Mouse (Mus musculus) liver, embryonic 13.5 days (tissue): ENCODE results near the gene Kctd10. TPM values are rescaled to one million over a fixed set of nuclear protein-coding genes. Genes with fewer than 3 reads are reported as not detected.

Source experiments
- ATAC-seq: fragments of 200-750 bp; cut with Nextera tagmentation; 2 replicates; pipeline ENCODE4 v1.8.0; 2017; ENCODE audit warnings: low read depth, mild to moderate bottlenecking, moderate number of reproducible peaks, moderate library complexity
- DNase-seq: peaks from one replicate; pipeline ENCODE4 v3.0.0; 2022
- H3K27ac ChIP-seq: fragments of 300-500 bp; sonication (generic); 2 replicates; pipeline ENCODE4 v1.5.1; 2015; ENCODE audit warnings: moderate library complexity, mild to moderate bottlenecking, inconsistent platforms
- H3K27me3 ChIP-seq: fragments of 300-500 bp; sonication (generic); 2 replicates; pipeline ENCODE4 v1.6.1; 2015; ENCODE audit warnings: mild to moderate bottlenecking, inconsistent platforms
- H3K36me3 ChIP-seq: fragments of 300-500 bp; sonication (generic); 2 replicates; pipeline ENCODE4 v1.6.1; 2015; ENCODE audit warnings: mild to moderate bottlenecking, inconsistent platforms
- H3K4me1 ChIP-seq: fragments of 300-500 bp; sonication (generic); replicated peaks from 2 replicates; pipeline ENCODE4 v1.6.1; 2015; ENCODE audit warnings: inconsistent platforms
- H3K4me2 ChIP-seq: fragments of 300-500 bp; sonication (generic); 2 replicates; pipeline ENCODE4 v1.6.1; 2015; ENCODE audit warnings: inconsistent platforms, mild to moderate bottlenecking, moderate library complexity
- H3K4me3 ChIP-seq: fragments of 300-500 bp; sonication (generic); replicated peaks from 2 replicates; pipeline ENCODE4 v1.5.1; 2015; ENCODE audit warnings: mild to moderate bottlenecking, inconsistent platforms
- H3K9ac ChIP-seq: fragments of 300-500 bp; sonication (generic); 2 replicates; pipeline ENCODE4 v1.6.1; 2015; ENCODE audit warnings: mild to moderate bottlenecking, inconsistent platforms
- H3K9me3 ChIP-seq: fragments of 300-500 bp; sonication (generic); replicated peaks from 2 replicates; pipeline ENCODE4 v1.6.1; 2016; ENCODE audit warnings: inconsistent platforms
- WGBS: fragments of 180-500 bp; shearing (Covaris S2); methylation state at CpG from one replicate; pipeline ENCODE4 v1.1.7; 2015; ENCODE audit not compliant: insufficient replicate concordance; 5-methylcytosine and 5-hydroxymethylcytosine counted together
- polyA plus RNA-seq: library from polyadenylated mRNA; unstranded; fragments of >200 nt; fragmentation: Nextera tagmentation; extraction: Ambion mirVana; gene quantifications from 2 replicates; pipeline ENCODE4 v1.2.1, GENCODE M21; 2015

Kctd10 gene
- polyA plus RNA-seq, 1 experiment from 2014 or later = 23.3 TPM

DNA sequence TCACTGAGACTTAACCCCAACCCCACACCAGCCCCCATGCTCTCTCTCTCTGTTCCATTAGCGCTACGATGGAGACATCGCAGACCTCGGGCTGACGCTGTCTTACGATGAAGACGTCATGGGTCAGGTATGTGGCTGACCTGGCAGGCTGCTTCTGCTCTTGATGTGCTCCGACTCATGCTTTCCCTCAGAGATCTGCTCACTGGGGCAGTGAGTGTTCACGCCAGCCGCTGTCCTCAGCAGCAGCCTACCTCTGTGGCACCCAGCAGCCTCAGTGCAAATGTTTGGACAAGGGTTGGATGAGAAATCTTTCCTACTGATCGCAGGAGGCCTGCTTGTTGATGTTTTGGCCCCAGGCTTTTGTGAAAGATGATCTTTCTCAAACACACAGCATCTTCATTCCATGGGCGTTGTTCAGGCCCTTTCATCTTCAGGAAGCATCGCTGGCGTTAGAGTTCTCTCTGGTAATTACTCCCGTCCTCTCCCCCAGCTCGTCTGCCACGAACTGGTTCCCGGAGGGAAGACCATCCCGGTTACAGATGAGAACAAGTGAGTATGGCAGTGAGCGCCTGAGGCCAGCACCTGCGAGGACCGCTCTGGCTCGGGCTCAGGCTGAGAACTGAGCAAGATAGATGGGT lies 32.2 kb upstream of the Kctd10 start:
- ATAC-seq (no peak), DNase-seq (no peak)
- peaks cover 95% of the 10 kb centered on the region for H3K36me3 ChIP-seq
- no peaks in the 10 kb centered on the region for H3K27me3 ChIP-seq
- peaks cover 10% of the 10 kb centered on the region; the same call in 1 of the 2 replicates for H3K4me1 ChIP-seq
- H3K9ac ChIP-seq = no peak overlapping the region
- no peaks in the 10 kb centered on the region for H3K9me3 ChIP-seq
- H3K27ac ChIP-seq = no peak overlapping the region
- no peak overlapping the region for H3K4me3 ChIP-seq
- H3K4me2 ChIP-seq = no peak overlapping the region
- 82% methylated on average over 23 of the region's 23 CpGs for WGBS

DNA sequence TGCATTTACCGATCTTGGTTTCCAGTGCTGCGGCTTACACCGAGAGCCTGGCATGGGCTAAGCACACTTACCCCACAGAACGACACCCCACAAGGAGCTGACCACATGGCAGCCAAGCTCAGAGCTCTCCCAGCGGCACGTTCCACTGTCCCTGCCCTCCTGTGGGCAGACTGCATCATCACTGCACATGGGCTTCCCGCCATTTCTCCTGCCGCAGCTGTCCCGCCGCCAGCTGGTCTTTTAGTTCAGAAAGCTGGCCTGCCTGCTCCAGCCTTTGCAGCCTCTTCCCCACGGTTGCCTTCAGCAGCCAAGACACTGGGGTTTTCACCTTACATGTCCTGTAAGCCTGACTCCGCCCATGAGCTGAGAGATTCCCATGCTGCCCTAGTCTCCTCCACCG lies 30.1 kb upstream of the Kctd10 start:
- Histone ChIP-seq H3K4me2 (no peak overlapping the region), H3K27me3 (no peaks in the 10 kb centered on the region), H3K4me1 (peaks cover 10% of the 10 kb centered on the region; the same call in 1 of the 2 replicates), H3K36me3 (peaks cover 95% of the 10 kb centered on the region), H3K4me3 (no peak overlapping the region), H3K27ac (no peak overlapping the region), H3K9ac (no peak overlapping the region), H3K9me3 (no peaks in the 10 kb centered on the region)
- WGBS = 90% methylated on average over 13 of the region's 13 CpGs
- ATAC-seq (no peak), DNase-seq (no peak)

DNA sequence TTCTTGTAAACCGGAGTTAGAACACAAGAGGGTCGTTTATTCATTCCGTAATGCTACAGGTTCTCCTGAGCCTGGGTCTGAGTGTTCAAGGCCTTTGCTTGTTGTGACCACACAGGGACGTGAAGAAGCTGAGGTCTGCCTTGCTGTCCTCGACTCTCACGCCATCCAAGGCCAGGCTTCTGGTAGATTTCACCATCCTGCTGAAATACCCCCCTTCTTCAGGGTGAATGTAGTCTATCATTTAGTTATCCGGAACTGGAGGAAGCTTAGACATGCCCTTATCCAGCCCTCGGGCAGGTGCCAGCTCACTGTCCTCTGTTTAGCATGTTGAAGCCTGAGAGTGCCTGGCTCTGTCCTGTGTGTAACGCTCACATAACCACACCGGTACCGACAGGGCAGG lies 28.5 kb upstream of the Kctd10 start:
- H3K9ac ChIP-seq = no peak overlapping the region
- ATAC-seq = no peak
- WGBS = 86% methylated on average over 11 of the region's 11 CpGs
- H3K9me3 ChIP-seq = no peaks in the 10 kb centered on the region
- no peak overlapping the region for H3K4me3 ChIP-seq
- peaks cover 10% of the 10 kb centered on the region; the same call in 1 of the 2 replicates for H3K4me1 ChIP-seq
- no peak for DNase-seq
- H3K4me2 ChIP-seq = no peak overlapping the region
- peaks cover 98% of the 10 kb centered on the region for H3K36me3 ChIP-seq
- H3K27me3 ChIP-seq = no peaks in the 10 kb centered on the region
- no peak overlapping the region for H3K27ac ChIP-seq

DNA sequence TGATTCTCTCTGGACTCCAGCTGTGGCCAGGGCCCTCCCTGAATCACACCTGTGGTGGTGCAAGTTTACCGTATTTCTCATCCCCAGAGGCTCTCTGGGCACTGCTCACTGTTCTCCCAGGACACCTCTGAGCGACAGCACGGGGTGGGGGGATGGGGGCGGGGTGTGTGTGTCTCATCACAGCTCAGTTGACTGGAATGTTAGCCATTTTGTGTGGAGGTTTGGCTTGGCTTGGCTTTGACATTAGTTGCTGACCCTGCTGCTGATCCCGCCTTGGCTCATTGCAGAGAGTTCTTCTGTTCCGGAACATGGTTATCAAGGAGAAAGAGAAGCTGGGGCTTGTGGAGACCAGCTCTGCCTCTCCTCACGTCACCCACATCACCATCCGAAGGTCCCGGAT lies 27.5 kb upstream of the Kctd10 start:
- Histone ChIP-seq H3K36me3 (peaks cover 100% of the 10 kb centered on the region), H3K27ac (no peak overlapping the region), H3K9ac (no peak overlapping the region), H3K27me3 (no peaks in the 10 kb centered on the region), H3K9me3 (no peaks in the 10 kb centered on the region), H3K4me3 (no peak overlapping the region), H3K4me1 (0 out of 2 replicates have a peak, but pooled peaks cover under 1% of the 10 kb centered on the region), H3K4me2 (no peak overlapping the region)
- WGBS = 91% methylated on average over 9 of the region's 9 CpGs
- DNase-seq = no peak
- no peak for ATAC-seq

DNA sequence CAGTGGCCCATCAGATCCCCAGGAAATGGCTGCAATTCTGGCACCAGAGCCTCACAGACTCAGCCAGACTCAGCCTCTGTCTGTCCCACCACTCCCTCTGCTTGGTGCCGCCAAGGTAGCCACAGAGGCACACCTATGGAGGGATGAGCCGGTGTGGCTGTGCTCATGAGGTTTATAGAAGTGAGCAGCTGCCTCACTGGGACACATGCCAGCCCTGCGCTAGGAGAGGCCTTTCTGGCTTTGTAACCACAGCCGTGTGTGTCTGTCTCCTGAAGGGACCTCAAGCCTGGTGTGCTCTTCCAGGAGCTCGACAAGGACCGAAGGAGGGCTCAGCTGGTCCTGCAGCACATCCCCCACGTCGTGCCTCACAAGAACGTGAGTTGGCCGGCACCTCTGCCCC lies 27.0 kb upstream of the Kctd10 start:
- H3K4me1 ChIP-seq = no peaks in the 10 kb centered on the region
- peaks cover 100% of the 10 kb centered on the region for H3K36me3 ChIP-seq
- H3K27ac ChIP-seq = no peak overlapping the region
- H3K4me3 ChIP-seq = no peak overlapping the region
- H3K9ac ChIP-seq = no peak overlapping the region
- no peak overlapping the region for H3K4me2 ChIP-seq
- no peak for ATAC-seq
- no peak for DNase-seq
- H3K9me3 ChIP-seq = no peaks in the 10 kb centered on the region
- WGBS = 85% methylated on average over 10 of the region's 10 CpGs
- H3K27me3 ChIP-seq = no peaks in the 10 kb centered on the region

DNA sequence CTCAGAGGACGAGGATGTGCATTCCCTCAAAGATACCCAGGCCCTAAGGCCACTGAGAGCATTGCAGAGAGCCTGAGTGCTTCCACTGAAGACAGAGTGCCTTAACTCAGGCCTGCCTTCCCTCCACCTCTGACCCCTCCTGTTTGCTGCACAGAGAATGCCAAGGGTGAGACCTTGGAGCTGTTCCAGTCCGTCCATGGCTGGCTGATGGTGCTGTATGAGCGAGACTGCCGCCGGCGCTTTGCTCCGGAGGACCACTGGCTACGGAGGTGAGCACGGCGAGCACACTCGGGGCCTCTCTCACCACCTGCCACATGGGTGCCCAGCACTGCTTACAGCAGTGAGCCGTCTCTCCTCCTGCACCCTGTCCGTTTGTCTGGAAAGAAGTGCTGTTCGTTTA lies 26.3 kb upstream of the Kctd10 start:
- no peaks in the 10 kb centered on the region for H3K9me3 ChIP-seq
- H3K4me3 ChIP-seq = no peak overlapping the region
- ATAC-seq (no peak), DNase-seq (no peak)
- no peak overlapping the region for H3K27ac ChIP-seq
- no peak overlapping the region for H3K4me2 ChIP-seq
- peaks cover 100% of the 10 kb centered on the region for H3K36me3 ChIP-seq
- H3K9ac ChIP-seq = no peak overlapping the region
- no peaks in the 10 kb centered on the region for H3K27me3 ChIP-seq
- H3K4me1 ChIP-seq = no peaks in the 10 kb centered on the region
- WGBS = 87% methylated on average over 14 of the region's 14 CpGs

DNA sequence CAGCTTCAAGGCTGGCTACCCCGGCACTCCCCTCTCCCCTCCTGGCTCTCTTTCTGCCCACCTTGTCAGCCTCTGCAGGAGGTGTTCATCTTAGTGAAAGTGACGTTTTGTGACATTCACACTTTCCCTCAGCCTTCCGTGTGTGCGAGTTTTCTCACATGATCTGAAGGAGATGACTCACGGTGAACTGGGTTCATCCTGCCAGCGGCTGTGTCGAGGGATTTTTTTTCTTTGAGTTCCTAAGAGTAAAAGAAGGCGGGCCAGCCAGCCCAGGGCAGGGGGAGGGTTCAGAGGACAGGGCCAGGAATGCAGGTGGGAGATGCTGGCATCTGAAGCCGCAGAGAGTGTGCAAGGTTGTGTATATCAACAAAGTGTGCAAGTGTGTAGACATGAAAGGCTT lies 12.9 kb upstream of the Kctd10 start:
- Histone ChIP-seq H3K4me1 (no peaks in the 10 kb centered on the region), H3K4me3 (no peak overlapping the region), H3K9me3 (no peaks in the 10 kb centered on the region), H3K9ac (no peak overlapping the region), H3K36me3 (peaks cover 84% of the 10 kb centered on the region), H3K4me2 (no peak overlapping the region), H3K27ac (no peak overlapping the region), H3K27me3 (no peaks in the 10 kb centered on the region)
- ATAC-seq (no peak), DNase-seq (no peak)
- WGBS = 85% methylated on average over 9 of the region's 9 CpGs

DNA sequence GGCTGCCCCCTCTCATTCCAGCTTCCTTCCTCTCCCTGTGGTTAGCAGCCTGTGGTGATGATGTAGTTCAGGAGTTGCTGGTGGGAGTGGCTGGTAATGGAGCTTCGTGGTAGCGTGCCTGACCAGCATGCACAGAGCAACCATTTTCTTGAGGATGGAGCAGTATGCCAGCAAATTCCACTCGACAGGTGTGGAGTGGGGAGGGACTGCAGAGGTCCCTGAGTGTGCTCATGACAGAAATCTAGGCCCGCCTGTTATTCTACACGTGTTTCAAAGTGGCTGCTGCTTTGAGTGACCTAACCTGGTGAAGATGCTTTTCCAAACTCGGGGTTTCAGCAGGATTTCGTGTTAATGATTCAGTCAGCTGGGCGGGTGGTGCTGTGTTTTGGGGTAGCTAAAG lies 4.1 kb upstream of the Kctd10 start:
- Histone ChIP-seq H3K27ac (no peak overlapping the region), H3K27me3 (no peaks in the 10 kb centered on the region), H3K9me3 (no peaks in the 10 kb centered on the region), H3K4me2 (no peak overlapping the region), H3K9ac (no peak overlapping the region), H3K4me1 (peaks cover 21% of the 10 kb centered on the region), H3K36me3 (peaks cover 64% of the 10 kb centered on the region), H3K4me3 (no peak overlapping the region)
- 81% methylated on average over 8 of the region's 8 CpGs for WGBS
- DNase-seq (no peak), ATAC-seq (no peak)

DNA sequence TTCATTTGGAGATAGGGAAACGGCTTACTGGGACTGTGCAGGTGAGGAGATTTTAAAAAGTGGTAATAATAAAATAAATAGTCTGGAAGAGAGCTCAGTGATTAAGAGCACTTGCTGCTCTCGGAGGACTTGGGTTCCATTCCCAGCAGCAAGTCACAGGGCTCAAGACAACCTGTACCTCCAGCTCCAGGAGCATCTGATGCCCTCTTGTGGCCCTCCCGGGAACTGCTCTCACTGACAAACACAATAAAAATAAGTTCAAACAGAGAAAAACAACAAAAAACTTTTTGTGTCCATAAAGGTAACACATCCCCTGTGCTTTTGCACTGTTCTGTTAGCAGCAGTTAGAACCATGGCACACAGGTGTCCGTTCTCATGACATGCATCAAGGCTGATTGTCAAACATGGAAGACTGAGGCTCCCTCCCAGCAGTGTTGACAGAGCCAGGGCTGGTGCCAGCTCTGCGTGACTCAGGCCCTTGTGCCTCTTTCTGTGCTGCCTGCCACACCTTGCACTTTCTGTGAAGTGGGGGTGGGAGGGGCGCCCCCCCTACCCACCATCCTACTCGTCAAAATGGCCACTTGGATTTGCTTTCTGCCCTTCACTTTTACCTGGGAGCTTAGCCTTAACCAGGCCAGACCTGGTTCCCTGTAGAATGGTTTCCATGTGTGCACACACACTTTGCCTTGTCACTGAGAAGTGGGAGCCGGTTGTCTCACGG lies 3.0 kb upstream of the Kctd10 start:
- H3K4me3 ChIP-seq = no peak overlapping the region
- H3K9ac ChIP-seq = no peak overlapping the region
- H3K4me1 ChIP-seq = peaks cover 32% of the 10 kb centered on the region
- DNase-seq = peak; percentile 34
- H3K27me3 ChIP-seq = no peaks in the 10 kb centered on the region
- H3K36me3 ChIP-seq = peaks cover 52% of the 10 kb centered on the region
- no peaks in the 10 kb centered on the region for H3K9me3 ChIP-seq
- ATAC-seq = no peak
- 69% methylated on average over 9 of the region's 9 CpGs for WGBS
- H3K4me2 ChIP-seq = no peak overlapping the region
- no peak overlapping the region for H3K27ac ChIP-seq

DNA sequence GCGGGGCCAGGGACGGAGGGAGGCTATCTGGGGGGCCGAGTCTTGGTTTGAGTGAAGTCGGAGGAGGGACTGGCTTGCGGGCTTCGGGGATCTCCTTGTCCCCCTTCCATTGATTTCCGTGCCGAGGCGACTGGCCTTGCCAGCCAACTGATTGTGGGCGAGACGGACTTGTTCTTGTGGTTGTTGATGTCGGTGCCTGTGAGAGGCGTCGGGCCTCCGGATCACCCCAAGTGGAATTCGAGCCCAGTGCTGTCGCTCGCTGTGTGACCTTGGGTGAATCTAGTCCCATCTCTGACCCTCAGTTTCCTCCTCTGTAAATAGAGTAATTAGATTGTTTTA lies 674 bp upstream of the Kctd10 start:
- Histone ChIP-seq H3K4me2 (peak overlapping the region; percentile 97), H3K4me1 (peaks cover 55% of the 10 kb centered on the region), H3K36me3 (peaks cover 29% of the 10 kb centered on the region), H3K9me3 (no peaks in the 10 kb centered on the region), H3K27ac (peak overlapping the region; percentile 94), H3K27me3 (no peaks in the 10 kb centered on the region), H3K9ac (peak overlapping the region; percentile 92), H3K4me3 (peak overlapping the region; percentile 80)
- WGBS = under 1% methylated on average over 18 of the region's 18 CpGs
- no peak; the same call in 1 of the 2 replicates for ATAC-seq
- no peak for DNase-seq

DNA sequence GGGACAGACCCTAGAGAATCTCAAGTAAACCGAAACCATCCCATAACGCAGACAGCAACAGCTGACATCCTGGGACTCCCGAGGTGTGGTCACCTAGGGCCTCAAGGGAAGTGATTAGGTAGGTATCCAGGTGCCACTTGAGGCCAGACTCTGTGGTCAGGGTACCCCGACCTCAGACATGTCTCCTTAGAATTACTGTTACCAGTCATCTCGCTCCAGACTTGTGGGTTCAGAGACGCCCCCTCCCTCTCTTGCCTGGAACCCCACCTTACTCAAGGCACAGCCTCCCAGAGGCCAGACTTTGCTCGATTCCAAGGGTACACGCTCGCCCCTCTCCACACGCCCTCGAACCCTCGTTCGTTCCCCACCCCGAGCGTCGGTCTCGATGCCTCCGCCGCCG lies 545 bp downstream of the Kctd10 start:
- Histone ChIP-seq H3K4me2 (peak overlapping the region; percentile 97), H3K9me3 (no peaks in the 10 kb centered on the region), H3K27me3 (no peaks in the 10 kb centered on the region), H3K4me1 (peaks cover 68% of the 10 kb centered on the region), H3K4me3 (peak overlapping the region; percentile 80), H3K9ac (peak overlapping the region; percentile 92), H3K27ac (peak overlapping the region; percentile 94), H3K36me3 (peaks cover 17% of the 10 kb centered on the region)
- ATAC-seq = peak; percentile 5
- no peak for DNase-seq
- 1% methylated on average over 20 of the region's 20 CpGs for WGBS

DNA sequence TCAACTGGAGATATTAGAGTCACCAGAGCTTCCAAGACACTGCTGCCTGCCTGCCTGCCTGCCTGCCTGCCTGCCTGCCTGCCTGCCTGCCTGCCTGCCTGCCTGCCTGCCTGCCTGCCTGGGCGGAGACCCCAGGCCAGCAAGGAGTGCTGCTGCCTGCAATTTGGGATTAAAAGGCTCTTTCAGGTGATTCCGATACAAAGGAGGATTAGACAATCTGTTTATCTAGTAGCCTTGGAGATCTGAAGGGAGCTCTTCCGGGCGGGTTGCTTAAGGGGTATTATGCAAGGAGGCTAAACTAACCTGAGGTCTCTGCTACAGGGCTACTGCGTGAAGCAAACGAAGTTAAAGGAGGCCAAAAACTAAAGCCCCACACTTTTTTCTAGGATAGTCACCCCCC lies 1.4 kb downstream of the Kctd10 start:
- peaks cover 18% of the 10 kb centered on the region for H3K36me3 ChIP-seq
- no peaks in the 10 kb centered on the region for H3K27me3 ChIP-seq
- H3K4me1 ChIP-seq = peaks cover 76% of the 10 kb centered on the region
- no peak for DNase-seq
- no peaks in the 10 kb centered on the region for H3K9me3 ChIP-seq
- ATAC-seq = no peak
- H3K27ac ChIP-seq = peak overlapping the region; percentile 94
- peak overlapping the region; percentile 97 for H3K4me2 ChIP-seq
- H3K9ac ChIP-seq = peak overlapping the region; percentile 92
- 28% methylated on average over 6 of the region's 6 CpGs for WGBS
- peak overlapping the region; percentile 80 for H3K4me3 ChIP-seq
